Mouse (Mus musculus) forebrain, embryonic 15.5 days (tissue): ENCODE data around the gene Edaradd. TPM values are rescaled to one million over a fixed set of nuclear protein-coding genes. Genes with fewer than 3 reads are reported as not detected.

Source experiments
- ATAC-seq: fragments of 200-750 bp; cut with Nextera tagmentation; replicated peaks from 2 replicates; pipeline ENCODE4 v1.8.0; 2017; ENCODE audit warnings: mild to moderate bottlenecking, moderate TSS enrichment, moderate library complexity
- H3K27ac ChIP-seq: fragments of 300-500 bp; sonication (generic); replicated peaks from 2 replicates; pipeline ENCODE4 v1.5.1; 2015; ENCODE audit warnings: mild to moderate bottlenecking, inconsistent platforms
- H3K27me3 ChIP-seq: fragments of 300-500 bp; sonication (generic); 2 replicates; pipeline ENCODE4 v1.6.1; 2015; ENCODE audit warnings: inconsistent platforms
- H3K36me3 ChIP-seq: fragments of 300-500 bp; sonication (generic); 2 replicates; pipeline ENCODE4 v1.6.1; 2015; ENCODE audit warnings: mild to moderate bottlenecking, inconsistent platforms
- H3K4me1 ChIP-seq: fragments of 300-500 bp; sonication (generic); 2 replicates; pipeline ENCODE4 v1.6.1; 2015; ENCODE audit warnings: inconsistent platforms
- H3K4me2 ChIP-seq: fragments of 300-500 bp; sonication (generic); replicated peaks from 2 replicates; pipeline ENCODE4 v1.6.1; 2015; ENCODE audit warnings: mild to moderate bottlenecking, inconsistent platforms
- H3K4me3 ChIP-seq: fragments of 300-500 bp; sonication (generic); 2 replicates; pipeline ENCODE4 v1.5.1; 2015; ENCODE audit warnings: mild to moderate bottlenecking, inconsistent platforms
- H3K9ac ChIP-seq: fragments of 300-500 bp; sonication (generic); replicated peaks from 2 replicates; pipeline ENCODE4 v1.6.1; 2015; ENCODE audit warnings: mild to moderate bottlenecking, inconsistent platforms
- H3K9me3 ChIP-seq: fragments of 300-500 bp; sonication (generic); 2 replicates; pipeline ENCODE4 v1.6.1; 2016; ENCODE audit warnings: inconsistent platforms
- WGBS: fragments of 180-500 bp; shearing (Covaris S2); methylation state at CpG from one replicate; pipeline ENCODE4 v1.1.7; 2015; ENCODE audit warnings: mixed read lengths; 5-methylcytosine and 5-hydroxymethylcytosine counted together
- polyA plus RNA-seq: library from polyadenylated mRNA; unstranded; fragments of >200 nt; fragmentation: Nextera tagmentation; extraction: Ambion mirVana; gene quantifications from 2 replicates; pipeline ENCODE4 v1.2.1, GENCODE M21; 2015

Gene Edaradd
- polyA plus RNA-seq, 1 experiment from 2014 or later, result 2.1 TPM

GRCm38 (mm10) chr13:12507426-12507825 is 12.8 kb downstream of the Edaradd start:
- Histone ChIP-seq H3K4me1 (peaks cover 8% of the 10 kb centered on the region), H3K4me2 (no peak overlapping the region)
- WGBS, result 91% methylated on average over 6 of the region's 6 CpGs

DNA sequence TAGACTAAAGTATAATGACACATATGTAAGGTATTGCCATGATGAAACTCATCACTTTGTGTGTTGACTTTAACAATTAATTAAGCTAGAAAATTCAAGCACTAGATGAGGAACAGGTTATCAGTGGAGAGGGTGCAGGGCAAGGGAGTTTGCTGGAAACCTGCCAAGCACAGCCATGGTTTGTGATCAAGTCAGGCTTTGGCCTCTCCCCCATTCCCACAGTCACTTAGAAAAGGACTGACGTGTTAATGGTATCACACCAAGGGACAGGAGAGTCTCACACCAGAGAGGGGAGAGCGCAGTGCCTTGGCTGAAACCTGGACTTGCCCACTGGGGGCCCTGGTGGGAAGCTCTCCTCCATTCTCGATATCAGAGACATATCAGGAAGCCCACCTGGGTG is 14.9 kb downstream of the Edaradd start:
- no peak overlapping the region for H3K27ac ChIP-seq
- WGBS, result 81% methylated on average over 3 of the region's 3 CpGs
- no peaks in the 10 kb centered on the region for H3K36me3 ChIP-seq
- no peak overlapping the region for H3K9ac ChIP-seq
- H3K4me2 ChIP-seq, result no peak overlapping the region
- ATAC-seq, result no peak
- H3K4me1 ChIP-seq, result peaks cover 8% of the 10 kb centered on the region
- H3K9me3 ChIP-seq, result no peaks in the 10 kb centered on the region
- no peaks in the 10 kb centered on the region for H3K27me3 ChIP-seq
- H3K4me3 ChIP-seq, result no peak overlapping the region

More at GRCm38 (mm10) chr13:12507426-12507825, 12.8 kb downstream of the Edaradd start:
- Histone ChIP-seq H3K9me3 (no peaks in the 10 kb centered on the region), H3K4me3 (no peak overlapping the region), H3K36me3 (no peaks in the 10 kb centered on the region), H3K27ac (no peak overlapping the region), H3K27me3 (no peaks in the 10 kb centered on the region), H3K9ac (no peak overlapping the region)
- ATAC-seq, result no peak

DNA sequence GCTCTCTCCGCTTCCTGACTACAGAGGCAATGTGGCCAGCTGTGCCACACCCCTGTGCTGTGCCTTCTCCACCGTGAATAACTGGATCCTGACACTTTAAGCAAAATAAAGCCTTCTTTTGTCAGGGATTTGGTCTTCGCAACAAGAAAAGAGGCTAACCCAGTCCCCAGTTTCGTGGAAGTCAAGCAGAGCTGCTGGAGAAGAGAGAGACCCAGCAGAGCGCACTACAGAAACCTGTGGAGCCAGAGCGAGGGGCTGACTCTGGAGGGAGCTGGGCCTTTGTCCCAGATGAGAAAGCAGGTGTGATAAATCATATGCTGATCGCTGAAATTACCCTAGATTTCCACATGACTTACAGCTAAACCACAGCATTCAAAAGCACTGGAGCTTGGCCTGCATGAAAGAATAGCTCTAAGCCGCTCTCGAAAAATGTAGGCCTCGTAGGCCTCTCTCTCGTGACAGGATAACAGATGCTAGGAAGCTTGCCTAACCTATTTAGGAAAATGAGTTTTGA is 16.9 kb downstream of the Edaradd start:
- Histone ChIP-seq H3K36me3 (no peaks in the 10 kb centered on the region), H3K27me3 (no peaks in the 10 kb centered on the region), H3K4me1 (peaks cover 8% of the 10 kb centered on the region), H3K9me3 (no peaks in the 10 kb centered on the region), H3K27ac (no peak overlapping the region), H3K4me3 (no peak overlapping the region), H3K9ac (no peak overlapping the region), H3K4me2 (no peak overlapping the region)
- whole genome bisulfite sequencing, result 18% methylated on average over 11 of the region's 11 CpGs
- peak; percentile 54 for ATAC-seq

DNA sequence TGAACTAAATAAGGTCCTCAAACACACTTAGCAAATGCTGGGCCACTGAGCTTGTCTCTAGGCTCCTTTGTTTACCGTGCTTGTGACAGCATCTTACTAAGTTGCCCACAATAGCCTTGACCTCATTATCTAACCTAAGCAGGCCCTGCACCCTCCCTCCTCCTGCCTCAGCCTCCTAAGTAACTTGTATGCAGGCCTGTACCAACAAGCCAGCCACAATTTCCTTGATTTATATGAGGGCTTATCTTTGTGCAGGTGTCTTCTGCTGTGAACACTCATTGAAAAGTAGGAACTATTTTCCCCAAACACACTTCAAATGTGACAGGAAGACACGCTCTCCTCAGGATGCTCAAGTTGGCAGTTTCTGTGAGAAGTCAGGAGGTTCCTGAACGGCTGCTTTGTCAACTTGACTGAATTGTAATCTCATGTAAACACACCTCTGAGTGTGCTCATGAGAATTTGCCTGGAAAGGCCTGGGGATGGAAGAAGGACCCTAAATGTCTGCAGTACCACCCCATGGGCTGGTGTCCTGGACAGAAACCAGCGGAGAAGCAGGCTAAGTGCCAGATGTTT is 17.5 kb downstream of the Edaradd start:
- no peak for ATAC-seq
- Histone ChIP-seq H3K4me3 (no peak overlapping the region), H3K4me1 (peaks cover 8% of the 10 kb centered on the region), H3K27me3 (no peaks in the 10 kb centered on the region), H3K4me2 (no peak overlapping the region), H3K36me3 (no peaks in the 10 kb centered on the region), H3K27ac (no peak overlapping the region), H3K9me3 (no peaks in the 10 kb centered on the region), H3K9ac (no peak overlapping the region)
- 22% methylated on average over 4 of the region's 4 CpGs for WGBS

GRCm38 (mm10) chr13:12499107-12499506 is 21.1 kb downstream of the Edaradd start:
- Histone ChIP-seq H3K9ac (no peak overlapping the region), H3K9me3 (no peaks in the 10 kb centered on the region), H3K4me3 (no peak overlapping the region), H3K4me1 (peaks cover 8% of the 10 kb centered on the region), H3K36me3 (no peaks in the 10 kb centered on the region), H3K27me3 (no peaks in the 10 kb centered on the region), H3K4me2 (no peak overlapping the region), H3K27ac (no peak overlapping the region)
- 71% methylated on average over 7 of the region's 7 CpGs for WGBS
- no peak for ATAC-seq

GRCm38 (mm10) chr13:12497809-12498208 is 22.4 kb downstream of the Edaradd start:
- WGBS, result 56% methylated on average over 8 of the region's 8 CpGs
- Histone ChIP-seq H3K4me3 (no peak overlapping the region), H3K36me3 (no peaks in the 10 kb centered on the region), H3K27me3 (no peaks in the 10 kb centered on the region), H3K9ac (no peak overlapping the region), H3K4me1 (no peaks in the 10 kb centered on the region), H3K27ac (no peak overlapping the region), H3K9me3 (no peaks in the 10 kb centered on the region), H3K4me2 (no peak overlapping the region)
- no peak for ATAC-seq

GRCm38 (mm10) chr13:12494750-12495149 is 25.5 kb downstream of the Edaradd start:
- Histone ChIP-seq H3K9me3 (no peaks in the 10 kb centered on the region), H3K27me3 (no peaks in the 10 kb centered on the region), H3K4me2 (no peak overlapping the region), H3K9ac (no peak overlapping the region), H3K36me3 (no peaks in the 10 kb centered on the region), H3K4me1 (no peaks in the 10 kb centered on the region), H3K4me3 (no peak overlapping the region), H3K27ac (no peak overlapping the region)
- WGBS, result 86% methylated on average over 9 of the region's 9 CpGs
- ATAC-seq, result no peak

GRCm38 (mm10) chr13:12492515-12492914 is 27.7 kb downstream of the Edaradd start:
- Histone ChIP-seq H3K9me3 (no peaks in the 10 kb centered on the region), H3K9ac (no peak overlapping the region), H3K27me3 (no peaks in the 10 kb centered on the region), H3K36me3 (no peaks in the 10 kb centered on the region), H3K4me2 (no peak overlapping the region), H3K4me1 (no peaks in the 10 kb centered on the region), H3K4me3 (no peak overlapping the region), H3K27ac (no peak overlapping the region)
- no peak for ATAC-seq
- WGBS, result 93% methylated on average over 3 of the region's 3 CpGs

DNA sequence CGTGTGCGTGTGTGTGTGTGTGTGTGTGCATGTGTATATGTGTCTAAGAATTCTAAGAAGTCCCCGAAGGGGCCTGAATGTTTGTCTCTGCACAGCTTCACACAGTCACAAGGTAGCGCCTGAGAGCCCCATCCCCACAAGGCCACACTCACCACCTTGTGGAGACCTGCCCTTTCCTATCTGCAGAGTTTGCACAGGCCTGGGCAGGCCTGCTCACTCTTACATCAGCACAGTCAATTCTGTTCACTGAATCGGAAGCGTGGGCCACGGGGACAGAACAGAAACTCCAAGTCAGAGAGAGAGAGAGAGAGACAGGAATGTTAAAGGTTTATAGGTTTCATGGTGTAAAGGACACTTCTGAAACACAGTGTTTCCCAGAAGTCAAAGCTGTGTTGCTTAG is 34.6 kb downstream of the Edaradd start:
- no peak for ATAC-seq

DNA sequence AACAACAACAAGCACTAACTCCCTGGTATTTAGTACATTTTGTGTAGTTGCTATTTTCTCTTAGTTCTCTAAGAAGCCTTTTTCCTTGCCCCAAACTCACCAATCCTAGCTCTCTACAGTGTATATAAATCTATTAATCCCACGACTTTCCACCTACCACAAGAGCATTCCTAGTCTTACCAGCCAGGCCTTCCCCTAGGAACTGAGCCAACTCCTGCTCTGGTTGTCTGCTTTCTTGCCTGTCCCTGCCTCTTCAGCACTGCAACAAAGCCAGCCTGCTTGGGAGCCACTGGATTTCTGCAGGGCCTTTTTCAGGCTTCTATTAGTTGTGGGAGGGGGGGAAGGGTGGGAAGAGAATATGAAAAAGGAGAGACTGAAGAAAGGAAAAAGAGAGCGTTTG is 35.0 kb downstream of the Edaradd start:
- no peaks in the 10 kb centered on the region for H3K9me3 ChIP-seq
- ATAC-seq, result 0 out of 2 replicates have a peak, but pooled peaks have one; percentile 37
- no peak overlapping the region for H3K4me3 ChIP-seq
- H3K9ac ChIP-seq, result no peak overlapping the region
- no peaks in the 10 kb centered on the region for H3K27me3 ChIP-seq
- H3K4me1 ChIP-seq, result no peaks in the 10 kb centered on the region
- H3K4me2 ChIP-seq, result no peak overlapping the region
- H3K27ac ChIP-seq, result no peak overlapping the region
- no peaks in the 10 kb centered on the region for H3K36me3 ChIP-seq
- 61% methylated on average over 2 of the region's 2 CpGs for WGBS

More for the DNA sequence above, 34.6 kb downstream of the Edaradd start:
- WGBS, result 73% methylated on average over 7 of the region's 7 CpGs
- Histone ChIP-seq H3K27me3 (no peaks in the 10 kb centered on the region), H3K27ac (no peak overlapping the region), H3K36me3 (no peaks in the 10 kb centered on the region), H3K4me2 (no peak overlapping the region), H3K9ac (no peak overlapping the region), H3K4me3 (no peak overlapping the region), H3K4me1 (no peaks in the 10 kb centered on the region), H3K9me3 (no peaks in the 10 kb centered on the region)

GRCm38 (mm10) chr13:12479802-12480201 is 40.4 kb downstream of the Edaradd start:
- no peak overlapping the region for H3K4me2 ChIP-seq
- H3K4me3 ChIP-seq, result no peak overlapping the region
- ATAC-seq, result no peak; the same call in 1 of the 2 replicates
- H3K9me3 ChIP-seq, result no peaks in the 10 kb centered on the region
- 80% methylated on average over 6 of the region's 6 CpGs for WGBS
- H3K9ac ChIP-seq, result no peak overlapping the region
- no peaks in the 10 kb centered on the region for H3K4me1 ChIP-seq
- H3K27me3 ChIP-seq, result no peaks in the 10 kb centered on the region
- H3K36me3 ChIP-seq, result no peaks in the 10 kb centered on the region
- no peak overlapping the region for H3K27ac ChIP-seq

GRCm38 (mm10) chr13:12478301-12478700 is 41.9 kb downstream of the Edaradd start:
- H3K4me3 ChIP-seq, result no peak overlapping the region
- no peak overlapping the region for H3K4me2 ChIP-seq
- no peaks in the 10 kb centered on the region for H3K9me3 ChIP-seq
- no peak overlapping the region for H3K9ac ChIP-seq
- 86% methylated on average over 15 of the region's 15 CpGs for WGBS
- no peak overlapping the region for H3K27ac ChIP-seq
- H3K27me3 ChIP-seq, result no peaks in the 10 kb centered on the region
- no peak for ATAC-seq
- H3K36me3 ChIP-seq, result no peaks in the 10 kb centered on the region
- no peaks in the 10 kb centered on the region for H3K4me1 ChIP-seq

DNA sequence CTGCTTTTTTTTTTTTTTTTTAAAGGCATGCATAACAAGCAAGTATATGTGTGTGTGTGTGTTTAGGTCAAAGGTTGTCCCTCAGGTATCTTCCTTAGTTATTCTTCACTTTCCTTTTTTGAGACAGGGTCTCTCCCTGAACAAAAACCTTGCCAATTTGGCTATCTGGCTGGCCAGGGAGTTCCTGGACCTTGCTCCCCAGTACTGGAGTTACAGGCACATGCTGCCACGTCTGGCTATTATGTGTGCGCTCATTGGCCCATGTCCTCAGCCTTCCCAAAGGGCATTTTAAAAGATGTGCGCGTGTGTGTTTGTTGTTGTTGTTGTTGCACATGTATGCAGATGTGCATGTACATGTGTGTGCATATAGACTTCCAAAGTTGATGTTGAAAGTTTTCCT is 43.4 kb downstream of the Edaradd start:
- no peak overlapping the region for H3K9ac ChIP-seq
- no peak for ATAC-seq
- H3K4me1 ChIP-seq, result no peaks in the 10 kb centered on the region
- WGBS, result 86% methylated on average over 4 of the region's 4 CpGs
- no peak overlapping the region for H3K4me2 ChIP-seq
- no peak overlapping the region for H3K27ac ChIP-seq
- no peaks in the 10 kb centered on the region for H3K9me3 ChIP-seq
- H3K36me3 ChIP-seq, result no peaks in the 10 kb centered on the region
- no peaks in the 10 kb centered on the region for H3K27me3 ChIP-seq
- H3K4me3 ChIP-seq, result no peak overlapping the region
